Mouse (Mus musculus): Measurements from ENCODE around the gene Tmem170.

- no peak for TF ChIP-seq CTCF (IDR thresholded peaks at IDR 0.05; ENCODE audit: low read depth, low read length)
- TF ChIP-seq POLR2A (IDR thresholded peaks at IDR 0.05; ENCODE audit: extremely low read depth, insufficient read depth, low read length): no peak
These were observed 62.7 kb downstream of the Tmem170 start for GRCm38 (mm10) chr8:111813818-111814217.
